Mouse (Mus musculus): ENCODE results near the gene Gm20388. TPM values are rescaled to one million over a fixed set of nuclear protein-coding genes. Genes with fewer than 3 reads are reported as not detected.

Gm20388 gene
- polyA plus RNA-seq, 1 experiment from 2014 or later: not detected

GRCm38 (mm10) chr8:121568321-121568720, 1657.7 kb downstream of the Gm20388 start:
- Histone ChIP-seq H3K4me3 (no peak overlapping the region), H3K36me3 (peaks cover 26% of the 10 kb centered on the region), H3K27ac (no peak overlapping the region), H3K4me1 (peaks cover 45% of the 10 kb centered on the region), H3K9me3 (replicated peaks) (no peaks in the 10 kb centered on the region), H3K9ac (no peak overlapping the region), H3K27me3 (replicated peaks) (no peaks in the 10 kb centered on the region), H3K4me2 (no peak overlapping the region)
- ATAC-seq: no peak
- 69% methylated on average over 6 of the region's 6 CpGs for WGBS (ENCODE audit: insufficient replicate concordance)

- Histone ChIP-seq H3K4me2 (peak overlapping the region; percentile 46), H3K9ac (no peak overlapping the region)
- ATAC-seq: no peak
Measured at GRCm38 (mm10) chr8:121570335-121570734, 1659.7 kb downstream of the Gm20388 start.

GRCm38 (mm10) chr8:121570801-121571200, 1660.2 kb downstream of the Gm20388 start:
- Histone ChIP-seq H3K27me3 (replicated peaks) (no peaks in the 10 kb centered on the region), H3K36me3 (peaks cover 8% of the 10 kb centered on the region), H3K4me2 (peak overlapping the region; percentile 46), H3K27ac (peak overlapping the region; percentile 61), H3K9ac (no peak overlapping the region), H3K9me3 (replicated peaks) (no peaks in the 10 kb centered on the region), H3K4me3 (no peak overlapping the region), H3K4me1 (peaks cover 67% of the 10 kb centered on the region)
- WGBS (ENCODE audit: insufficient replicate concordance): 67% methylated on average over 17 of the region's 17 CpGs
- ATAC-seq: no peak

More at GRCm38 (mm10) chr8:121570335-121570734, 1659.7 kb downstream of the Gm20388 start:
- Histone ChIP-seq H3K27me3 (replicated peaks) (no peaks in the 10 kb centered on the region), H3K36me3 (peaks cover 12% of the 10 kb centered on the region), H3K9me3 (replicated peaks) (no peaks in the 10 kb centered on the region), H3K27ac (peak overlapping the region; percentile 61), H3K4me3 (no peak overlapping the region), H3K4me1 (peaks cover 64% of the 10 kb centered on the region)
- 47% methylated on average over 21 of the region's 21 CpGs for WGBS (ENCODE audit: insufficient replicate concordance)

- H3K4me1 ChIP-seq: peaks cover 78% of the 10 kb centered on the region
- no peaks in the 10 kb centered on the region for H3K27me3 ChIP-seq (replicated peaks)
- no peak overlapping the region for H3K4me2 ChIP-seq
- H3K36me3 ChIP-seq: no peaks in the 10 kb centered on the region
- WGBS (ENCODE audit: insufficient replicate concordance): 79% methylated on average over 7 of the region's 7 CpGs
- no peak overlapping the region for H3K27ac ChIP-seq
- ATAC-seq: no peak
- H3K4me3 ChIP-seq: no peak overlapping the region
- H3K9me3 ChIP-seq (replicated peaks): no peaks in the 10 kb centered on the region
- no peak overlapping the region for H3K9ac ChIP-seq
Measured at GRCm38 (mm10) chr8:121572121-121572520, 1661.5 kb downstream of the Gm20388 start.

GRCm38 (mm10) chr8:121573275-121573674, 1662.6 kb downstream of the Gm20388 start:
- H3K27me3 ChIP-seq (replicated peaks): no peaks in the 10 kb centered on the region
- no peak overlapping the region for H3K27ac ChIP-seq
- peak; percentile 63 for ATAC-seq
- peaks cover 85% of the 10 kb centered on the region for H3K4me1 ChIP-seq
- H3K36me3 ChIP-seq: no peaks in the 10 kb centered on the region
- 54% methylated on average over 3 of the region's 3 CpGs for WGBS (ENCODE audit: insufficient replicate concordance)
- 0 out of 2 replicates have a peak overlapping the region, but pooled peaks have one; percentile 3 for H3K4me2 ChIP-seq
- no peak overlapping the region for H3K4me3 ChIP-seq
- H3K9ac ChIP-seq: peak overlapping the region; percentile 4; the same call in 1 of the 2 replicates
- no peaks in the 10 kb centered on the region for H3K9me3 ChIP-seq (replicated peaks)

- WGBS (ENCODE audit: insufficient replicate concordance): 80% methylated on average over 3 of the region's 3 CpGs
- Histone ChIP-seq H3K27ac (no peak overlapping the region), H3K36me3 (no peaks in the 10 kb centered on the region), H3K27me3 (replicated peaks) (no peaks in the 10 kb centered on the region), H3K4me1 (peaks cover 87% of the 10 kb centered on the region), H3K9me3 (replicated peaks) (no peaks in the 10 kb centered on the region), H3K4me2 (no peak overlapping the region), H3K9ac (no peak overlapping the region), H3K4me3 (no peak overlapping the region)
- ATAC-seq: no peak
Measured at GRCm38 (mm10) chr8:121575661-121576060, 1665.0 kb downstream of the Gm20388 start.

GRCm38 (mm10) chr8:121577751-121578675, 1667.4 kb downstream of the Gm20388 start:
- H3K4me1 ChIP-seq: peaks cover 68% of the 10 kb centered on the region
- H3K4me2 ChIP-seq: peak overlapping the region; percentile 97
- H3K27me3 ChIP-seq (replicated peaks): no peaks in the 10 kb centered on the region
- peak overlapping the region; percentile 85 for H3K27ac ChIP-seq
- peak overlapping the region; percentile 85 for H3K9ac ChIP-seq
- H3K36me3 ChIP-seq: no peaks in the 10 kb centered on the region
- ATAC-seq: peak; percentile 56; the same call in 1 of the 2 replicates
- peak overlapping the region; percentile 86 for H3K4me3 ChIP-seq
- 2% methylated on average over 44 of the region's 44 CpGs for WGBS (ENCODE audit: insufficient replicate concordance)
- no peaks in the 10 kb centered on the region for H3K9me3 ChIP-seq (replicated peaks)

GRCm38 (mm10) chr8:121578676-121579451, 1668.2 kb downstream of the Gm20388 start, which contains the start of gene Fbxo31:
Fbxo31 (minus strand) TSS chr8:121578806.
- peaks cover 60% of the 10 kb centered on the region for H3K4me1 ChIP-seq
- peak within 1 kb of the TSS; percentile 85 for H3K9ac ChIP-seq
- WGBS (ENCODE audit: insufficient replicate concordance): 2% methylated on average over 39 of the region's 63 CpGs
- ATAC-seq: peak; percentile 89
- peak within 1 kb of the TSS; percentile 85 for H3K27ac ChIP-seq
- no peaks in the 10 kb centered on the region for H3K36me3 ChIP-seq
- peak within 1 kb of the TSS; percentile 86 for H3K4me3 ChIP-seq
- peak within 1 kb of the TSS; percentile 97 for H3K4me2 ChIP-seq
- H3K27me3 ChIP-seq (replicated peaks): no peaks in the 10 kb centered on the region
- no peaks in the 10 kb centered on the region for H3K9me3 ChIP-seq (replicated peaks)

GRCm38 (mm10) chr8:121580465-121580864, 1669.8 kb downstream of the Gm20388 start:
- no peak for ATAC-seq
- Histone ChIP-seq H3K36me3 (no peaks in the 10 kb centered on the region), H3K4me2 (no peak overlapping the region), H3K27ac (peak overlapping the region; percentile 55; the same call in 1 of the 2 replicates), H3K9me3 (replicated peaks) (no peaks in the 10 kb centered on the region), H3K27me3 (replicated peaks) (no peaks in the 10 kb centered on the region), H3K4me3 (no peak overlapping the region), H3K9ac (no peak overlapping the region), H3K4me1 (peaks cover 51% of the 10 kb centered on the region)
- WGBS (ENCODE audit: insufficient replicate concordance): 39% methylated on average over 9 of the region's 9 CpGs

- Histone ChIP-seq H3K27ac (no peak overlapping the region), H3K4me1 (peaks cover 56% of the 10 kb centered on the region), H3K9ac (no peak overlapping the region), H3K4me3 (no peak overlapping the region), H3K36me3 (no peaks in the 10 kb centered on the region), H3K9me3 (replicated peaks) (no peaks in the 10 kb centered on the region), H3K27me3 (replicated peaks) (no peaks in the 10 kb centered on the region), H3K4me2 (no peak overlapping the region)
- 53% methylated on average over 8 of the region's 8 CpGs for WGBS (ENCODE audit: insufficient replicate concordance)
- no peak for ATAC-seq
Measured at GRCm38 (mm10) chr8:121583653-121584052, 1673.0 kb downstream of the Gm20388 start.

- no peak for ATAC-seq
- Histone ChIP-seq H3K27ac (peak overlapping the region; percentile 86), H3K9me3 (replicated peaks) (no peaks in the 10 kb centered on the region), H3K27me3 (replicated peaks) (no peaks in the 10 kb centered on the region), H3K36me3 (no peaks in the 10 kb centered on the region), H3K4me1 (peaks cover 57% of the 10 kb centered on the region), H3K9ac (peak overlapping the region; percentile 81), H3K4me2 (peak overlapping the region; percentile 76), H3K4me3 (peak overlapping the region; percentile 75)
- 26% methylated on average over 13 of the region's 13 CpGs for WGBS (ENCODE audit: insufficient replicate concordance)
Measured at GRCm38 (mm10) chr8:121584730-121585129, 1674.1 kb downstream of the Gm20388 start.

All from liver, embryonic 12.5 days (tissue).